Mouse (Mus musculus) bone marrow macrophage, adult 2 months (primary cell): ENCODE results near the gene Lonp1. TPM values are rescaled to one million over a fixed set of nuclear protein-coding genes. Genes with fewer than 3 reads are reported as not detected.

Experiments
- H3K27ac ChIP-seq: 2 replicates; pipeline ENCODE4 v1.5.1; 2012; ENCODE audit warnings: low read depth, low read length; ENCODE audit not compliant: insufficient read depth
- H3K4me1 ChIP-seq: 2 replicates; pipeline ENCODE4 v1.6.1; 2012; ENCODE audit warnings: low read length; ENCODE audit not compliant: control insufficient read depth, insufficient read depth
- H3K4me3 ChIP-seq: 2 replicates; pipeline ENCODE4 v1.5.1; 2012; ENCODE audit warnings: mild to moderate bottlenecking, low read length, moderate library complexity; ENCODE audit not compliant: insufficient read depth
- CTCF ChIP-seq: IDR thresholded peaks from 2 replicates; pipeline ENCODE4 v1.5.1; 2012; ENCODE audit warnings: low read depth, mild to moderate bottlenecking, low read length, moderate library complexity
- POLR2A ChIP-seq: IDR thresholded peaks from 2 replicates; pipeline ENCODE4 v1.6.1; 2012; ENCODE audit warnings: mild to moderate bottlenecking, low read depth, low read length, borderline replicate concordance
- polyA plus RNA-seq: library from polyadenylated mRNA; stranded (reverse); fragments of >200 nt; gene quantifications from 2 replicates; pipeline ENCODE4 v1.2.4, GENCODE M21; 2012; ENCODE audit not compliant: missing spikeins, insufficient read depth, insufficient read length

Gene Lonp1
- polyA plus RNA-seq, 1 experiment = 29.6 TPM

GRCm38 (mm10) chr17:56611861-56612564 lies 14.7 kb downstream of the Lonp1 start:
- peak overlapping the region; percentile 71 for H3K27ac ChIP-seq
- TF ChIP-seq CTCF = no peak
- no peak for TF ChIP-seq POLR2A
- H3K4me1 ChIP-seq = peaks cover 24% of the 10 kb centered on the region
- H3K4me3 ChIP-seq = peak overlapping the region; percentile 38; the same call in 1 of the 2 replicates

GRCm38 (mm10) chr17:56611323-56611722 lies 15.4 kb downstream of the Lonp1 start:
- TF ChIP-seq POLR2A (no peak), CTCF (no peak)
- peaks cover 24% of the 10 kb centered on the region for H3K4me1 ChIP-seq
- peak overlapping the region; percentile 71 for H3K27ac ChIP-seq
- no peak overlapping the region for H3K4me3 ChIP-seq

- peaks cover 19% of the 10 kb centered on the region for H3K4me1 ChIP-seq
- H3K4me3 ChIP-seq = peak within 1 kb of the TSS; percentile 76
- TF ChIP-seq CTCF = no peak
- peak within 1 kb of the TSS; percentile 64 for H3K27ac ChIP-seq
Observed at GRCm38 (mm10) chr17:56609452-56610171, 17.1 kb downstream of the Lonp1 start, which contains the start of gene 2410015M20Rik. Gene 2410015M20Rik (minus strand): TSS chr17:56609771.

GRCm38 (mm10) chr17:56608699-56609098 lies 18.0 kb downstream of the Lonp1 start:
- H3K4me3 ChIP-seq = peak overlapping the region; percentile 76
- TF ChIP-seq POLR2A (no peak), CTCF (no peak)
- no peak overlapping the region; the same call in 1 of the 2 replicates for H3K27ac ChIP-seq
- H3K4me1 ChIP-seq = peaks cover 19% of the 10 kb centered on the region

GRCm38 (mm10) chr17:56607521-56608062 lies 19.1 kb downstream of the Lonp1 start:
- no peak overlapping the region for H3K27ac ChIP-seq
- TF ChIP-seq POLR2A = no peak
- no peak for TF ChIP-seq CTCF
- H3K4me3 ChIP-seq = no peak overlapping the region
- H3K4me1 ChIP-seq = peaks cover 19% of the 10 kb centered on the region

- Histone ChIP-seq H3K27ac (no peak overlapping the region), H3K4me1 (peaks cover 2% of the 10 kb centered on the region), H3K4me3 (no peak overlapping the region)
- TF ChIP-seq CTCF = no peak
- TF ChIP-seq POLR2A = no peak
Observed at GRCm38 (mm10) chr17:56605431-56605830, 21.3 kb downstream of the Lonp1 start.

GRCm38 (mm10) chr17:56604422-56604821 lies 22.3 kb downstream of the Lonp1 start:
- Histone ChIP-seq H3K27ac (no peak overlapping the region), H3K4me3 (no peak overlapping the region), H3K4me1 (no peaks in the 10 kb centered on the region; the same call in 1 of the 2 replicates)
- TF ChIP-seq CTCF (no peak), POLR2A (no peak)

GRCm38 (mm10) chr17:56604070-56604380 lies 22.7 kb downstream of the Lonp1 start:
- Histone ChIP-seq H3K27ac (no peak overlapping the region), H3K4me3 (no peak overlapping the region), H3K4me1 (no peaks in the 10 kb centered on the region; the same call in 1 of the 2 replicates)
- TF ChIP-seq POLR2A (no peak), CTCF (no peak)

GRCm38 (mm10) chr17:56603186-56604069 lies 23.3 kb downstream of the Lonp1 start:
- Histone ChIP-seq H3K4me1 (no peaks in the 10 kb centered on the region; the same call in 1 of the 2 replicates), H3K27ac (no peak overlapping the region), H3K4me3 (no peak overlapping the region)
- TF ChIP-seq CTCF (no peak), POLR2A (no peak)
